22 mouse cellular contexts compared by ENCODE assay signal in the genomic region with DNA sequence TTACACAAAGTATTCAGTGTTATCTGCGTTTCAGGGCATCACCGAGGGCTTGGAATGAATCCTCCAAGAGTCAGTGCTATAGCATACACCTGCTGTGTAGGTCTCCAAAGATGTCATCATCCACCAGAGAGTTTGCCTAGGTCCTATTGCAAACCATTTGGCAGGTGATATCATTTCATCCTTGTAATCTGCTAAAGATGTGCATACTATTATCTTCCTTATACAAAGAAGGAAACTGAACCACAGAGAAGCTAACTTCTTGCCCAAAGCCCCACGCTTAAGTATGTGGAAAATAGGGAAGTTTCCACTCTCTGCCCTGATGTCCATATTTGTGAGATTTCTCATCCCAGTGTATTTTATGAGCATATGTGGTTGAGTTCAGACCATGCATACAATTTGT. TPM values are rescaled to one million over a fixed set of nuclear protein-coding genes. Genes with fewer than 3 reads are reported as not detected.
DNase-seq lines count a peak whose midpoint lies in the region; ATAC-seq and TF ChIP-seq lines count a peak whose summit lies in the region.
"Had no signal": no experiment of that assay in that cellular context is flagged by ENCODE, and none has a peak within 500 bp of the region (broad histone marks: within the 10 kb centered on the region; RNA-seq: fewer than 3 reads in every experiment).

No protein-coding gene starts in this region.

- H3K4me1 ChIP-seq in CH12.LX (ENCODE audit: control insufficient read depth in 1 of 2, insufficient read depth in 2 of 2): peaks cover 10 to 17% of the 10 kb centered on the region in 2 experiments
- H3K4me1 ChIP-seq: embryonic facial prominence, embryonic 10.5 days; embryonic facial prominence, embryonic 12.5 days; forebrain, embryonic 13.5 days; forebrain, embryonic 15.5 days had no signal

- peak overlapping the region; percentile 12; the same call in 1 of the 2 replicates for H3K4me2 ChIP-seq in CH12.LX (ENCODE audit: insufficient read depth, low read depth, poor library complexity, severe bottlenecking)
- H3K4me2 ChIP-seq: embryonic facial prominence, embryonic 12.5 days; forebrain, embryonic 13.5 days; forebrain, embryonic 15.5 days had no signal

- ATAC-seq in common myeloid progenitor, adult 5-6 weeks (replicated peaks; ENCODE audit: low read depth, poor library complexity, severe bottlenecking): 0 out of 2 replicates have a peak, but pooled peaks have one; percentile 19
- peak; percentile 49 for ATAC-seq in megakaryocyte progenitor cell, adult 5-6 weeks (replicated peaks; ENCODE audit: poor library complexity)
- ATAC-seq: activated CD4-positive, CD25-positive, alpha-beta regulatory T cell, adult 4 months; CD4-positive, CD25-positive, alpha-beta regulatory T cell, adult 4 months; forebrain, embryonic 13.5 days; forebrain, embryonic 15.5 days; forebrain, postnatal 0 days; Patski had no signal

- no peaks in the 10 kb centered on the region for H3K79me2 ChIP-seq in CH12.LX (replicated peaks; ENCODE audit: control insufficient read depth, extremely low read depth, insufficient read depth, poor library complexity, severe bottlenecking)

- no peaks in the 10 kb centered on the region for H3K36me3 ChIP-seq in CH12.LX (replicated peaks in 1 of 2; ENCODE audit: control insufficient read depth in 1 of 2, insufficient read depth in 1 of 2, low read length in 1 of 2)
- H3K36me3 ChIP-seq: embryonic facial prominence, embryonic 10.5 days; embryonic facial prominence, embryonic 12.5 days; forebrain, embryonic 15.5 days had no signal

- no peak for TF ChIP-seq EP300 in CH12.LX (IDR thresholded peaks at IDR 0.05; ENCODE audit: low read length)

- TF ChIP-seq POLR2A in CH12.LX (IDR thresholded peaks at IDR 0.05; ENCODE audit: low read depth, low read length): no peak

- TF ChIP-seq RAD21 in CH12.LX (IDR thresholded peaks at IDR 0.05; ENCODE audit: low read depth, low read length): no peak

- in situ Hi-C loops in CH12.LX (cut with MboI; ENCODE audit: low pct_ligation_motif_present, low pct_unique_long_range_greater_than_20kb, low sequenced_read_pairs): no loop called here

- no peak overlapping the region for H3K4me3 ChIP-seq in CH12.LX (replicated peaks in 1 of 3; ENCODE audit: low read depth in 2 of 3, low read length in 2 of 3, poor library complexity in 1 of 3)
- H3K4me3 ChIP-seq: embryonic facial prominence, embryonic 10.5 days; embryonic facial prominence, embryonic 12.5 days; forebrain, embryonic 13.5 days; forebrain, embryonic 15.5 days had no signal

- H3K27ac ChIP-seq in CH12.LX (ENCODE audit: insufficient read depth, low read depth): no peak overlapping the region
- H3K27ac ChIP-seq: embryonic facial prominence, embryonic 10.5 days; embryonic facial prominence, embryonic 12.5 days; forebrain, embryonic 13.5 days; forebrain, embryonic 15.5 days had no signal

- dilution Hi-C loops in CH12.LX (cut with MboI; ENCODE audit: extremely low pct_ligation_motif_present, extremely low pct_unique_long_range_greater_than_20kb, low sequenced_read_pairs): no loop called here

- no peak for DNase-seq in CH12.LX (ENCODE audit: extremely low read depth)
- DNase-seq in embryo, embryonic 10 days (ENCODE audit: low spot score): no peak
- no peak for DNase-seq in layer of hippocampus, postnatal 36 days
- DNase-seq: adrenal gland, adult 8-10 months; adrenal gland, postnatal 14 days; adrenal gland, postnatal 36 days; cerebellum, adult 11-12 months; cerebellum, adult 2 months; cerebellum, adult 9-10 months; cerebellum, postnatal 10 days; cerebellum, postnatal 25 days; forebrain, postnatal 0 days had no signal

- no peak overlapping the region for H3K9ac ChIP-seq in CH12.LX (ENCODE audit: insufficient read depth, low read depth)
- H3K9ac ChIP-seq: embryonic facial prominence, embryonic 12.5 days; forebrain, embryonic 13.5 days; forebrain, embryonic 15.5 days; forebrain, postnatal 0 days had no signal

- H3K9me3 ChIP-seq in CH12.LX (replicated peaks; ENCODE audit: low read length): no peaks in the 10 kb centered on the region
- H3K9me3 ChIP-seq: embryonic facial prominence, embryonic 10.5 days; embryonic facial prominence, embryonic 12.5 days; forebrain, embryonic 13.5 days; forebrain, embryonic 15.5 days had no signal

- H3K27me3 ChIP-seq in CH12.LX (replicated peaks): peaks cover 6% of the 10 kb centered on the region
- H3K27me3 ChIP-seq: embryonic facial prominence, embryonic 12.5 days; forebrain, embryonic 13.5 days; forebrain, embryonic 15.5 days had no signal

- TF ChIP-seq CTCF in CH12.LX (conservative IDR thresholded peaks at IDR 0.05 in 1 of 2, IDR thresholded peaks at IDR 0.05 in 1 of 2; ENCODE audit: low read depth in 2 of 2, low read length in 2 of 2): no peak

TF ChIP-seq in CH12.LX, 34 proteins besides CTCF, POLR2A, EP300 and RAD21:
- TF ChIP-seq RCOR1 (conservative IDR thresholded peaks at IDR 0.05; ENCODE audit: low read depth, low read length) (no peak), MAX (IDR thresholded peaks at IDR 0.05; ENCODE audit: low read length) (no peak), NRF1 (IDR thresholded peaks at IDR 0.05; ENCODE audit: low read depth, low read length) (no peak), MYC (IDR thresholded peaks at IDR 0.05; ENCODE audit: low read depth, low read length) (no peak), MEF2A (IDR thresholded peaks at IDR 0.05; ENCODE audit: borderline replicate concordance, low read depth, low read length) (no peak), ZC3H11A (IDR thresholded peaks at IDR 0.05; ENCODE audit: low read depth, low read length) (no peak), ZMIZ1 (IDR thresholded peaks at IDR 0.05; ENCODE audit: low read depth, low read length) (no peak), HCFC1 (IDR thresholded peaks at IDR 0.05; ENCODE audit: low read depth, low read length) (no peak), TCF12 (IDR thresholded peaks at IDR 0.05; ENCODE audit: low read depth, low read length) (no peak)
TF ChIP-seq in CH12.LX: peak in this region for 0.

RNA-seq across cellular contexts. Expression of gene Bco1, which starts 30.8 kb away (rescaled TPM):
- total RNA-seq in CH12.LX (2012; rRNA removed) (not detected in 2 replicates), CH12.LX (2014; rRNA removed) (not detected in 2 replicates)
- polyA plus RNA-seq in CH12.LX (2012; ENCODE audit: insufficient read length, low read depth): not detected in 2 replicates
- total RNA-seq in common myeloid progenitor, adult 5-6 weeks (2017): 0.19 and 1.3 TPM in 2 replicates
- total RNA-seq in megakaryocyte progenitor cell, adult 5-6 weeks (2015): 0.61 and 0.62 TPM in 2 replicates
- total RNA-seq in megakaryocyte progenitor cell, adult 5-6 weeks (2017): 0.54 and 0.95 TPM in 2 replicates
- under 1 TPM in 1 of 2 experiments, not detected in 1; 0.20 TPM for total RNA-seq in layer of hippocampus, postnatal 36 days (2021)
- total RNA-seq: forebrain, postnatal 0 days had no signal
- polyA plus RNA-seq: activated CD4-positive, CD25-positive, alpha-beta regulatory T cell, adult 4 months; CD4-positive, CD25-positive, alpha-beta regulatory T cell, adult 4 months; forebrain, embryonic 11.5 days; forebrain, embryonic 13.5 days; Patski had no signal

RNA-seq across cellular contexts. Expression of gene Gan, which starts 31.5 kb away (rescaled TPM):
- total RNA-seq in CH12.LX (2012; rRNA removed) (2.9 and 3.2 TPM in 2 replicates), CH12.LX (2014; rRNA removed) (1.5 and 1.7 TPM in 2 replicates)
- 2.5 and 2.8 TPM in 2 replicates for polyA plus RNA-seq in CH12.LX (2012; ENCODE audit: insufficient read length, low read depth)
- total RNA-seq in common myeloid progenitor, adult 5-6 weeks (2017): 5.4 and 5.7 TPM in 2 replicates
- total RNA-seq in megakaryocyte progenitor cell, adult 5-6 weeks (2015): 4.2 and 4.7 TPM in 2 replicates
- total RNA-seq in megakaryocyte progenitor cell, adult 5-6 weeks (2017): 3.3 and 3.9 TPM in 2 replicates
- total RNA-seq in layer of hippocampus, postnatal 36 days (2021): 10 to 100 TPM; 18.2 to 18.7 TPM

RNA-seq across cellular contexts. Expression of gene Pkd1l2, which starts 44.2 kb away (rescaled TPM):
- total RNA-seq in CH12.LX (2012; rRNA removed): not detected in 2 replicates
- total RNA-seq in CH12.LX (2014; rRNA removed): not detected in 2 replicates
- 0.06 TPM in 1 of 2 replicates, not detected in the other for polyA plus RNA-seq in CH12.LX (2012; ENCODE audit: insufficient read length, low read depth)
- total RNA-seq in common myeloid progenitor, adult 5-6 weeks (2017): not detected in 2 replicates
- total RNA-seq in megakaryocyte progenitor cell, adult 5-6 weeks (2015): 0.07 and 0.39 TPM in 2 replicates
- total RNA-seq in megakaryocyte progenitor cell, adult 5-6 weeks (2017): 0.17 TPM in 2 replicates
- under 1 TPM in 1 of 2 experiments, not detected in 1; 0.05 TPM for total RNA-seq in layer of hippocampus, postnatal 36 days (2021)
- total RNA-seq: forebrain, postnatal 0 days had no signal
- polyA plus RNA-seq: CD4-positive, CD25-positive, alpha-beta regulatory T cell, adult 4 months; embryonic facial prominence, embryonic 10.5 days; embryonic facial prominence, embryonic 12.5 days; forebrain, embryonic 11.5 days; forebrain, embryonic 13.5 days; forebrain, embryonic 15.5 days; Patski had no signal
